Mouse (Mus musculus): ENCODE results near the gene Nppa. TPM values are rescaled to one million over a fixed set of nuclear protein-coding genes. Genes with fewer than 3 reads are reported as not detected.
A peak's percentile ranks its signal among the peaks of the same experiment; 100 is the strongest.
"Not testable (repeated sequence)": the region's sequence is repeated elsewhere in the genome, so short reads cannot be mapped to it uniquely, and the experiment has no call there.

Nppa gene
- polyA plus RNA-seq, 1 experiment from 2014 or later = 0.51 TPM

GRCm38 (mm10) chr4:148041611-148042191 is 41.2 kb downstream of the Nppa start:
- Histone ChIP-seq H3K27me3 (replicated peaks; ENCODE audit: control insufficient read depth, insufficient read depth, low read length) (no peaks in the 10 kb centered on the region), H3K4me1 (ENCODE audit: control insufficient read depth, insufficient read depth, low read length) (peaks cover 38% of the 10 kb centered on the region), H3K27ac (ENCODE audit: low read length) (peak overlapping the region; percentile 62), H3K36me3 (ENCODE audit: control insufficient read depth, insufficient read depth, low read length) (peaks cover 7% of the 10 kb centered on the region; the same call in 1 of the 2 replicates), H3K4me3 (ENCODE audit: low read length) (peak overlapping the region; percentile 57), H3K9me3 (ENCODE audit: control insufficient read depth, low read length) (no peaks in the 10 kb centered on the region), H3K4me2 (ENCODE audit: low read depth, low read length) (peak overlapping the region; percentile 87), H3K9ac (ENCODE audit: low read depth, low read length) (peak overlapping the region; percentile 71)
- ATAC-seq = no peak
- 4% methylated on average over 16 of the region's 16 CpGs for WGBS

- H3K4me3 ChIP-seq (ENCODE audit: low read length); H3K4me2 ChIP-seq (ENCODE audit: low read depth, low read length); H3K27ac ChIP-seq (ENCODE audit: low read length); H3K27me3 ChIP-seq (replicated peaks; ENCODE audit: control insufficient read depth, insufficient read depth, low read length); ATAC-seq; H3K9me3 ChIP-seq (ENCODE audit: control insufficient read depth, low read length); H3K9ac ChIP-seq (ENCODE audit: low read depth, low read length): not testable (repeated sequence)
- Histone ChIP-seq H3K4me1 (ENCODE audit: control insufficient read depth, insufficient read depth, low read length) (peaks cover 31% of the 10 kb centered on the region), H3K36me3 (ENCODE audit: control insufficient read depth, insufficient read depth, low read length) (peaks cover 15% of the 10 kb centered on the region)
- WGBS = 84% methylated on average over 6 of the region's 8 CpGs
Observed at GRCm38 (mm10) chr4:148043327-148043726, 42.8 kb downstream of the Nppa start.

GRCm38 (mm10) chr4:148044113-148044512 is 43.6 kb downstream of the Nppa start:
- no peak for ATAC-seq
- WGBS = 91% methylated on average over 2 of the region's 2 CpGs
- no peaks in the 10 kb centered on the region for H3K27me3 ChIP-seq (replicated peaks; ENCODE audit: control insufficient read depth, insufficient read depth, low read length)
- H3K9me3 ChIP-seq (ENCODE audit: control insufficient read depth, low read length) = no peaks in the 10 kb centered on the region
- H3K9ac ChIP-seq (ENCODE audit: low read depth, low read length) = no peak overlapping the region
- no peak overlapping the region for H3K4me3 ChIP-seq (ENCODE audit: low read length)
- H3K4me1 ChIP-seq (ENCODE audit: control insufficient read depth, insufficient read depth, low read length) = peaks cover 31% of the 10 kb centered on the region
- H3K36me3 ChIP-seq (ENCODE audit: control insufficient read depth, insufficient read depth, low read length) = peaks cover 17% of the 10 kb centered on the region
- no peak overlapping the region for H3K4me2 ChIP-seq (ENCODE audit: low read depth, low read length)
- no peak overlapping the region for H3K27ac ChIP-seq (ENCODE audit: low read length)

- Histone ChIP-seq H3K9me3 (ENCODE audit: control insufficient read depth, low read length) (no peaks in the 10 kb centered on the region), H3K9ac (ENCODE audit: low read depth, low read length) (0 out of 2 replicates have a peak overlapping the region, but pooled peaks have one; percentile 2), H3K36me3 (ENCODE audit: control insufficient read depth, insufficient read depth, low read length) (peaks cover 19% of the 10 kb centered on the region), H3K4me3 (ENCODE audit: low read length) (no peak overlapping the region), H3K4me2 (ENCODE audit: low read depth, low read length) (no peak overlapping the region), H3K27me3 (replicated peaks; ENCODE audit: control insufficient read depth, insufficient read depth, low read length) (no peaks in the 10 kb centered on the region), H3K4me1 (ENCODE audit: control insufficient read depth, insufficient read depth, low read length) (peaks cover 16% of the 10 kb centered on the region), H3K27ac (ENCODE audit: low read length) (no peak overlapping the region)
- 63% methylated on average over 4 of the region's 4 CpGs for WGBS
- no peak for ATAC-seq
Observed at GRCm38 (mm10) chr4:148046450-148047031, 46.0 kb downstream of the Nppa start.

- H3K9me3 ChIP-seq (ENCODE audit: control insufficient read depth, low read length) = not testable (repeated sequence)
- 82% methylated on average over 3 of the region's 3 CpGs for WGBS
Observed at GRCm38 (mm10) chr4:148050396-148050914, 49.9 kb downstream of the Nppa start.

GRCm38 (mm10) chr4:148051046-148051776 is 50.7 kb downstream of the Nppa start:
- H3K4me3 ChIP-seq (ENCODE audit: low read length) = no peak overlapping the region
- peak; percentile 59 for ATAC-seq
- WGBS = 92% methylated on average over 13 of the region's 13 CpGs
- H3K4me2 ChIP-seq (ENCODE audit: low read depth, low read length) = no peak overlapping the region
- H3K4me1 ChIP-seq (ENCODE audit: control insufficient read depth, insufficient read depth, low read length) = no peaks in the 10 kb centered on the region
- peaks cover 41% of the 10 kb centered on the region for H3K36me3 ChIP-seq (ENCODE audit: control insufficient read depth, insufficient read depth, low read length)
- H3K27ac ChIP-seq (ENCODE audit: low read length) = peak overlapping the region; percentile 10; the same call in 1 of the 2 replicates
- H3K9me3 ChIP-seq (ENCODE audit: control insufficient read depth, low read length) = no peaks in the 10 kb centered on the region
- H3K9ac ChIP-seq (ENCODE audit: low read depth, low read length) = no peak overlapping the region
- no peaks in the 10 kb centered on the region for H3K27me3 ChIP-seq (replicated peaks; ENCODE audit: control insufficient read depth, insufficient read depth, low read length)

More at GRCm38 (mm10) chr4:148050396-148050914, 49.9 kb downstream of the Nppa start:
- Histone ChIP-seq H3K27ac (ENCODE audit: low read length) (peak overlapping the region; percentile 10; the same call in 1 of the 2 replicates), H3K36me3 (ENCODE audit: control insufficient read depth, insufficient read depth, low read length) (peaks cover 36% of the 10 kb centered on the region)
- H3K4me1 ChIP-seq (ENCODE audit: control insufficient read depth, insufficient read depth, low read length); H3K4me2 ChIP-seq (ENCODE audit: low read depth, low read length); H3K27me3 ChIP-seq (replicated peaks; ENCODE audit: control insufficient read depth, insufficient read depth, low read length); H3K4me3 ChIP-seq (ENCODE audit: low read length); H3K9ac ChIP-seq (ENCODE audit: low read depth, low read length): not testable (repeated sequence)
- peak; percentile 70 for ATAC-seq

Other genes with a start within 250 kb of the Nppa start
- gene Zfp984, start 190.9 kb upstream of the Nppa start, polyA plus RNA-seq (2015; fragmentation: Nextera tagmentation; extraction: Ambion mirVana) = 12.8 and 13.6 TPM in 2 replicates
- gene Zfp933, start 152.4 kb upstream of the Nppa start, polyA plus RNA-seq (2015; fragmentation: Nextera tagmentation; extraction: Ambion mirVana) = 3.5 and 4.3 TPM in 2 replicates
- 33.5 and 38.1 TPM in 2 replicates for gene Miip, start 131.9 kb upstream of the Nppa start, polyA plus RNA-seq (2015; fragmentation: Nextera tagmentation; extraction: Ambion mirVana)
- gene Fv1, start 131.7 kb upstream of the Nppa start, polyA plus RNA-seq (2015; fragmentation: Nextera tagmentation; extraction: Ambion mirVana) = 7.4 and 7.6 TPM in 2 replicates
- 50.8 and 59.7 TPM in 2 replicates for gene Mfn2, start 96.0 kb upstream of the Nppa start, polyA plus RNA-seq (2015; fragmentation: Nextera tagmentation; extraction: Ambion mirVana)
- 39.0 and 42.7 TPM in 2 replicates for gene Plod1, start 64.0 kb upstream of the Nppa start, polyA plus RNA-seq (2015; fragmentation: Nextera tagmentation; extraction: Ambion mirVana)
- gene 2510039O18Rik, start 59.8 kb upstream of the Nppa start, polyA plus RNA-seq (2015; fragmentation: Nextera tagmentation; extraction: Ambion mirVana) = 4.5 and 11.3 TPM in 2 replicates
- not detected in 2 replicates for gene Nppb, start 14.9 kb upstream of the Nppa start, polyA plus RNA-seq (2015; fragmentation: Nextera tagmentation; extraction: Ambion mirVana)
- 4.5 TPM in 2 replicates for gene Clcn6, start 38.1 kb downstream of the Nppa start, polyA plus RNA-seq (2015; fragmentation: Nextera tagmentation; extraction: Ambion mirVana)
- 14.3 and 19.4 TPM in 2 replicates for gene Mthfr, start 38.4 kb downstream of the Nppa start, polyA plus RNA-seq (2015; fragmentation: Nextera tagmentation; extraction: Ambion mirVana)
- gene Agtrap, start 87.3 kb downstream of the Nppa start, polyA plus RNA-seq (2015; fragmentation: Nextera tagmentation; extraction: Ambion mirVana) = 19.6 and 22.2 TPM in 2 replicates
- 29.3 and 30.1 TPM in 2 replicates for gene Mad2l2, start 129.7 kb downstream of the Nppa start, polyA plus RNA-seq (2015; fragmentation: Nextera tagmentation; extraction: Ambion mirVana)
- gene Draxin, start 130.0 kb downstream of the Nppa start, polyA plus RNA-seq (2015; fragmentation: Nextera tagmentation; extraction: Ambion mirVana) = 0.06 and 0.07 TPM in 2 replicates
- gene Fbxo6, start 151.4 kb downstream of the Nppa start, polyA plus RNA-seq (2015; fragmentation: Nextera tagmentation; extraction: Ambion mirVana) = 22.7 and 23.8 TPM in 2 replicates
- 6.8 and 7.3 TPM in 2 replicates for gene Fbxo44, start 159.8 kb downstream of the Nppa start, polyA plus RNA-seq (2015; fragmentation: Nextera tagmentation; extraction: Ambion mirVana)
- gene Fbxo2, start 159.9 kb downstream of the Nppa start, polyA plus RNA-seq (2015; fragmentation: Nextera tagmentation; extraction: Ambion mirVana) = 0.34 and 0.64 TPM in 2 replicates

All from intestine, embryonic 16.5 days (tissue).